Mouse (Mus musculus): ENCODE results near the gene Cd27. TPM values are rescaled to one million over a fixed set of nuclear protein-coding genes. Genes with fewer than 3 reads are reported as not detected.

Cd27 gene
- polyA plus RNA-seq, 1 experiment: not detected

GRCm38 (mm10) chr6:125255516-125256044, 18.8 kb upstream of the Cd27 start:
- no peak for TF ChIP-seq GATA1 (IDR thresholded peaks at IDR 0.05; ENCODE audit: low read length)

- no peak for TF ChIP-seq GATA1 (IDR thresholded peaks at IDR 0.05; ENCODE audit: low read length)
Measured at GRCm38 (mm10) chr6:125253863-125254715, 17.3 kb upstream of the Cd27 start.

- TF ChIP-seq GATA1 (IDR thresholded peaks at IDR 0.05; ENCODE audit: low read length): no peak
Measured at GRCm38 (mm10) chr6:125252711-125253110, 15.9 kb upstream of the Cd27 start.

GRCm38 (mm10) chr6:125252285-125252684, 15.5 kb upstream of the Cd27 start:
- no peak for TF ChIP-seq GATA1 (IDR thresholded peaks at IDR 0.05; ENCODE audit: low read length)

- TF ChIP-seq GATA1 (IDR thresholded peaks at IDR 0.05; ENCODE audit: low read length): no peak
Measured at GRCm38 (mm10) chr6:125244551-125244950, 7.7 kb upstream of the Cd27 start.

GRCm38 (mm10) chr6:125241566-125241965, 4.8 kb upstream of the Cd27 start:
- no peak for TF ChIP-seq GATA1 (IDR thresholded peaks at IDR 0.05; ENCODE audit: low read length)

GRCm38 (mm10) chr6:125240617-125241016, 3.8 kb upstream of the Cd27 start:
- TF ChIP-seq GATA1 (IDR thresholded peaks at IDR 0.05; ENCODE audit: low read length): no peak

- no peak for TF ChIP-seq GATA1 (IDR thresholded peaks at IDR 0.05; ENCODE audit: low read length)
Measured at GRCm38 (mm10) chr6:125239547-125239946, 2.7 kb upstream of the Cd27 start.

GRCm38 (mm10) chr6:125238396-125238795, 1.6 kb upstream of the Cd27 start:
- no peak for TF ChIP-seq GATA1 (IDR thresholded peaks at IDR 0.05; ENCODE audit: low read length)

- no peak for TF ChIP-seq GATA1 (IDR thresholded peaks at IDR 0.05; ENCODE audit: low read length)
Measured at GRCm38 (mm10) chr6:125237421-125237820, 611 bp upstream of the Cd27 start.

- TF ChIP-seq GATA1 (IDR thresholded peaks at IDR 0.05; ENCODE audit: low read length): no peak
Measured at GRCm38 (mm10) chr6:125236341-125236740, 469 bp downstream of the Cd27 start.

GRCm38 (mm10) chr6:125234520-125234828, 2.3 kb downstream of the Cd27 start:
- TF ChIP-seq GATA1 (IDR thresholded peaks at IDR 0.05; ENCODE audit: low read length): no peak

- no peak for TF ChIP-seq GATA1 (IDR thresholded peaks at IDR 0.05; ENCODE audit: low read length)
Measured at GRCm38 (mm10) chr6:125233816-125234519, 2.8 kb downstream of the Cd27 start.

GRCm38 (mm10) chr6:125232516-125232915, 4.3 kb downstream of the Cd27 start:
- no peak for TF ChIP-seq GATA1 (IDR thresholded peaks at IDR 0.05; ENCODE audit: low read length)

- TF ChIP-seq GATA1 (IDR thresholded peaks at IDR 0.05; ENCODE audit: low read length): no peak
Measured at GRCm38 (mm10) chr6:125232045-125232437, 4.8 kb downstream of the Cd27 start.

Data from G1E-ER4 (cell line).